Mouse (Mus musculus) brain, embryonic 14.5 days (tissue): ENCODE results near the gene Mcm6.

Experiments used
- CTCF ChIP-seq: fragments of 200-500 bp; IDR thresholded peaks from 2 replicates; pipeline ENCODE4 v1.5.1; 2012; ENCODE audit warnings: inconsistent platforms, mild to moderate bottlenecking, moderate library complexity, borderline replicate concordance; ENCODE audit not compliant: insufficient read depth, insufficient read length; ENCODE audit errors: extremely low read depth
- POLR2A ChIP-seq: fragments of 200-500 bp; IDR thresholded peaks from 2 replicates; pipeline ENCODE4 v1.6.1; 2012; ENCODE audit warnings: mild to moderate bottlenecking, inconsistent platforms, borderline replicate concordance; ENCODE audit not compliant: poor library complexity, insufficient read depth, insufficient read length, severe bottlenecking; ENCODE audit errors: extremely low read depth

DNA sequence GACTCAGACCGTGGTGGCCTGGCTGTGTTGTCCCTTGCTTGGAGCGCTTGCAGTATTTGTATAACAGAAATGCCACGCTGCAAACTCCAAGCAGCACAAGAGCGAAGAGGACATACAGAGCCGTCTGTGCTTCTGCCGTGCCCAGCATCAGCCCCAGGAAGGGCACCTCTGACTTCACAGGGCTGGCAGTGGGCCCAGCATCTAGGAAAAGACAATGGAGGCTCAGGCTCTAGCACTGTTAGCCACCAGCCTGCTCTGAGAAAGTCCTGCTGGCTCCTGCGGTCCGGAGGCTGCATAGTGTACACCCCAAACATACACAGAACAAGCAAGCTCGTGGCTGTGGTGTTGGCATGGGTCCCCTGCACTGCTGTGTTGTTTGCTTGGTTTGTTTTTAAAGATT, 74.3 kb downstream of the Mcm6 start:
- TF ChIP-seq CTCF (no peak), POLR2A (no peak)
